Mouse (Mus musculus): Measurements from ENCODE around the gene Sec24a.

- TF ChIP-seq CTCF (IDR thresholded peaks at IDR 0.05; ENCODE audit: low read depth) (no peak), EP300 (optimal IDR thresholded peaks at IDR 0.05) (no peak)
Observed at GRCm38 (mm10) chr11:51780773-51781267, 17.4 kb upstream of the Sec24a start.

Data from stomach, postnatal 0 days (tissue).